In the genomic region with DNA sequence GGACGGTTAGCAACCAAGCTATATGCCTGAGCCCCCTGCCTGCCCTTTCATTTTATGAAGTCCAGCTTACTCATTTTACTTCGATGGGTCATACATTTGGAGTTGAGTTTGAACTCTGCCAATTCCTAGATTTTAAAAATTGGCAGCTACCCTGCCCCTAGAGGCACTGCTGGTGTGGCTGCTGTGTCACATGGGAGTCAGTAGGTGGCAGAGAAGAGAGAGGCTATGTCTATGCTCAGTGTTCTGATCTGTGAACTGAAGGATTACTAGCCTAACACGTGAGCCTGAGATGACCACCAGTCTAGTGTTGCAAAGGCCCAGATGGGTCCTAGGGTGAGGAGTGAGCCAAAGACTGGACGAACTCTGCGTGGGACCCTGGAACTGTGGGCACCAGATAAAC, we compare ENCODE assay signal across 10 mouse cellular contexts. TPM values are rescaled to one million over a fixed set of nuclear protein-coding genes. Genes with fewer than 3 reads are reported as not detected.
DNase-seq lines count a peak whose midpoint lies in the region.
"Had no signal": no experiment of that assay in that cellular context is flagged by ENCODE, and none has a peak within 500 bp of the region (broad histone marks: within the 10 kb centered on the region; RNA-seq: fewer than 3 reads in every experiment).

No protein-coding gene starts in this region.

- H3K27me3 ChIP-seq in heart, embryonic 10.5 days (ENCODE audit: insufficient read depth, poor library complexity, severe bottlenecking): peaks cover 24% of the 10 kb centered on the region
- peaks cover 38% of the 10 kb centered on the region for H3K27me3 ChIP-seq in megakaryocyte, embryonic 14.5 days (replicated peaks)

- H3K9me3 ChIP-seq in heart, embryonic 10.5 days: no peaks in the 10 kb centered on the region
- no peaks in the 10 kb centered on the region for H3K9me3 ChIP-seq in megakaryocyte, embryonic 14.5 days

- 57% methylated on average over 5 of the region's 5 CpGs for WGBS in heart, embryonic 10.5 days

- no peaks in the 10 kb centered on the region for H3K36me3 ChIP-seq in heart, embryonic 10.5 days
- no peaks in the 10 kb centered on the region for H3K36me3 ChIP-seq in megakaryocyte, embryonic 14.5 days (replicated peaks; ENCODE audit: low read length)

- H3K27ac ChIP-seq in heart, embryonic 10.5 days: no peak overlapping the region
- H3K27ac ChIP-seq: macrophage had no signal

- peaks cover 9% of the 10 kb centered on the region for H3K4me1 ChIP-seq in heart, embryonic 10.5 days
- H3K4me1 ChIP-seq in megakaryocyte, embryonic 14.5 days: peaks cover 15% of the 10 kb centered on the region

- DNase-seq in heart, postnatal 4 days: peak; percentile 29
- DNase-seq in heart, embryonic 10.5 days (ENCODE audit: low spot score): no peak
- DNase-seq in CD4-positive, CD25-positive, alpha-beta regulatory T cell, adult 2 months (ENCODE audit: low read depth, low spot score): peak; percentile 68
- peak; percentile 40 for DNase-seq in T-cell, adult 2 months (ENCODE audit: low spot score)
- DNase-seq in right cerebral cortex, postnatal 25 days: no peak
- no peak for DNase-seq in layer of hippocampus, adult 11-12 months (ENCODE audit: low spot score)
- no peak for DNase-seq in frontal cortex, adult 2 months (ENCODE audit: extremely low spot score in 1 of 2, low spot score in 1 of 2)

- no peak overlapping the region for H3K4me3 ChIP-seq in heart, embryonic 10.5 days
- H3K4me3 ChIP-seq in megakaryocyte, embryonic 14.5 days (replicated peaks): peak overlapping the region; percentile 14
- H3K4me3 ChIP-seq: erythroblast, embryonic 14.5 days had no signal

RNA-seq across cellular contexts. Expression of gene Nod1, which starts 2.1 kb away (rescaled TPM):
- total RNA-seq in heart, postnatal 4 days (2021): 10 to 100 TPM in 1 of 2 experiments, 1 to 10 TPM in 1; 9.3 to 10.3 TPM
- 3.6 and 3.8 TPM in 2 replicates for polyA plus RNA-seq in heart, embryonic 10.5 days (2016; fragmentation: Nextera tagmentation; extraction: Ambion mirVana)
- polyA plus RNA-seq in megakaryocyte, embryonic 14.5 days (2012; ENCODE audit: insufficient read depth, low replicate concordance): 1.5 TPM in 1 of 2 replicates, not detected in the other
- 4.7 and 5.2 TPM in 2 replicates for polyA plus RNA-seq in frontal cortex, adult 2 months (2012; rRNA removed)

RNA-seq across cellular contexts. Expression of gene Ggct, which starts 18.2 kb away (rescaled TPM):
- total RNA-seq in heart, postnatal 4 days (2021): 10 to 100 TPM in 1 of 2 experiments, 1 to 10 TPM in 1; 8.8 to 10.2 TPM
- 8.1 and 8.3 TPM in 2 replicates for polyA plus RNA-seq in heart, embryonic 10.5 days (2016; fragmentation: Nextera tagmentation; extraction: Ambion mirVana)
- polyA plus RNA-seq in megakaryocyte, embryonic 14.5 days (2012; ENCODE audit: insufficient read depth, low replicate concordance): 4.2 and 18.6 TPM in 2 replicates
- polyA plus RNA-seq in frontal cortex, adult 2 months (2012; rRNA removed): 15.2 and 17.5 TPM in 2 replicates

Comparison
In these comparisons a context has a peak if more than half of its experiments do, and no peak if none do; other contexts are left out.
1. DNase-seq: peak in heart, postnatal 4 days (single experiment), CD4-positive, CD25-positive, alpha-beta regulatory T cell, adult 2 months (single experiment) and T-cell, adult 2 months (single experiment); none in heart, embryonic 10.5 days (single experiment), right cerebral cortex, postnatal 25 days (single experiment), layer of hippocampus, adult 11-12 months (single experiment) and frontal cortex, adult 2 months (0 of 2).